Mouse (Mus musculus): Measurements from ENCODE around the gene Bcl2l12. TPM values are rescaled to one million over a fixed set of nuclear protein-coding genes. Genes with fewer than 3 reads are reported as not detected.

Bcl2l12 gene
- polyA plus RNA-seq, 1 experiment from 2014 or later = 87.0 TPM

GRCm38 (mm10) chr7:45000539-45001114 lies 2.1 kb upstream of the Bcl2l12 start:
- peaks cover 38% of the 10 kb centered on the region for H3K4me1 ChIP-seq
- H3K27ac ChIP-seq (replicated peaks) = no peak overlapping the region
- H3K9me3 ChIP-seq = no peaks in the 10 kb centered on the region
- WGBS = 89% methylated on average over 21 of the region's 21 CpGs
- H3K4me3 ChIP-seq = peak overlapping the region; percentile 20; the same call in 1 of the 2 replicates
- no peak for DNase-seq (ENCODE audit: low spot score)
- H3K27me3 ChIP-seq (replicated peaks; ENCODE audit: low read depth, poor library complexity, severe bottlenecking) = no peaks in the 10 kb centered on the region
- H3K36me3 ChIP-seq (replicated peaks) = peaks cover 73% of the 10 kb centered on the region

GRCm38 (mm10) chr7:44999753-45000152 lies 1.2 kb upstream of the Bcl2l12 start:
- DNase-seq (ENCODE audit: low spot score) = no peak
- H3K4me1 ChIP-seq = peaks cover 36% of the 10 kb centered on the region
- no peaks in the 10 kb centered on the region for H3K9me3 ChIP-seq
- peak overlapping the region; percentile 23; the same call in 1 of the 2 replicates for H3K4me3 ChIP-seq
- 82% methylated on average over 11 of the region's 11 CpGs for WGBS
- H3K36me3 ChIP-seq (replicated peaks) = peaks cover 73% of the 10 kb centered on the region
- H3K27ac ChIP-seq (replicated peaks) = no peak overlapping the region
- no peaks in the 10 kb centered on the region for H3K27me3 ChIP-seq (replicated peaks; ENCODE audit: low read depth, poor library complexity, severe bottlenecking)

DNA sequence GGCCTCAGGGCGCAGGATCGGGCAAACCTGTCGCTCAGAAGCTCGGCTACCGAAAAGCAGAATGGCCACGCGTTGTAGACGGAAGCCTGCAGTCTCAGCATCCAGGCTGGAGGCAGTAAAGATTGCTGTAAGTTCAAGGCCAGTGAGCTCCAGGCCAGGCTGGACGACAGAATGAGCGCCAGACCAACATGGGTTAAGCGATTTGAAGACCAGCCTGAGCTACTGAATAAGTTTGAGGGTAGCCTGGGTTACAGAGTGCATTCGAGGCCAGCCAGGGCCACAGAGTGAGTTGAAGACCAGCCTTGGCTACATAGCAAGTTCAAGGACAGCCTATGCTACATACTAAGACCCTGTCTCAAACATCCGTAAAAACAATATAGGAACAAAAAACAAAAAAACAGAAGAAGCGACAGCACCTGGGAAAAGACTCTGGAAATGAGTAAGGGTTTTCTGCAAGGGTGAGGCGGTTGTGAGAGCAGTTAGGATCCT lies 528 bp downstream of the Bcl2l12 start:
- WGBS = 6% methylated on average over 15 of the region's 15 CpGs
- peaks cover 73% of the 10 kb centered on the region for H3K36me3 ChIP-seq (replicated peaks)

DNA sequence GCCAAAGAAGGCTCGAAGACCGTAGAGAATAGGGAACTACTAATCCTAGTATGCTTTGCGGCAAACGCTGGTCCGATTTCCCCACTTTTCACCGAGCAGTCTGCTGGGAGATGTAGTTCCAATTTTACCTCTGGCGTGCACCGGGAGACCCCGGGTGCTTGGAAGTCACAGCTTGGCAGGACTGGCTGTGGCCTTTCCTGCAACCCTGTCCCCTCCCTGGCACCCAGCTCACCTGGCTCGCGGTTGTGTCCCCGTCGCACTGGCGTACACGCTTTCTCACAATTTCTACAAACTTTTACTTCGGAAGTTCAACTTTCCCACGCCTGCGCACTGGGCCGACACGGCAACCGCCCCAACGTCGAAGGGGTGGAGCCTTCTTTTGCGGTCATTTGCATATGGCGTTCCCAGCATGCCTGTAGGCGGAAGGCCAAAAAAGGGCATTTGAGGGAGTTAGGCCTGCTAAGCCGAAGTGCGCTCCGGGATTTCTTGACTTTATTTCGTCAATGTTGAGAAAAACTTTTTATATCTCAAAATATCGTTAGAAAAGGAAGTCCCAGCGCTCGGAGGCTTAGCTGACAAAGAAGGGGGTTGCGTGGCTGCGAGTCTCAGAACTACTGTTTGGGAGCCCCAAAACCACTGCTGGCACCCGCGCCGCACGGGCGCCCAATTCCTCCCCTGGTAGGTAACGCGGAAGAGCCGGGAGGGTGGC lies 1.1 kb downstream of the Bcl2l12 start, which contains the start of gene Irf3:
Gene Irf3, plus strand, starts transcription at position 418 of the 709 bp plus-strand sequence.
- peak within 1 kb of the TSS; percentile 95 for H3K27ac ChIP-seq (replicated peaks)
- H3K36me3 ChIP-seq (replicated peaks) = peaks cover 73% of the 10 kb centered on the region
- H3K9me3 ChIP-seq = no peaks in the 10 kb centered on the region
- DNase-seq (ENCODE audit: low spot score) = peak; percentile 95
- peaks cover 36% of the 10 kb centered on the region for H3K4me1 ChIP-seq
- H3K4me3 ChIP-seq = peak within 1 kb of the TSS; percentile 84
- no peaks in the 10 kb centered on the region for H3K27me3 ChIP-seq (replicated peaks; ENCODE audit: low read depth, poor library complexity, severe bottlenecking)
- under 1% methylated on average over 43 of the region's 43 CpGs for WGBS

More for the DNA sequence above, 528 bp downstream of the Bcl2l12 start:
- Histone ChIP-seq H3K9me3 (no peaks in the 10 kb centered on the region), H3K4me3 (peak overlapping the region; percentile 84), H3K27ac (replicated peaks) (peak overlapping the region; percentile 95), H3K27me3 (replicated peaks; ENCODE audit: low read depth, poor library complexity, severe bottlenecking) (no peaks in the 10 kb centered on the region), H3K4me1 (peaks cover 36% of the 10 kb centered on the region)
- no peak for DNase-seq (ENCODE audit: low spot score)

GRCm38 (mm10) chr7:44996672-44997071 lies 1.8 kb downstream of the Bcl2l12 start:
- Histone ChIP-seq H3K27me3 (replicated peaks; ENCODE audit: low read depth, poor library complexity, severe bottlenecking) (no peaks in the 10 kb centered on the region), H3K4me1 (peaks cover 36% of the 10 kb centered on the region), H3K4me3 (peak overlapping the region; percentile 84), H3K9me3 (no peaks in the 10 kb centered on the region), H3K27ac (replicated peaks) (peak overlapping the region; percentile 95), H3K36me3 (replicated peaks) (peaks cover 73% of the 10 kb centered on the region)
- no peak for DNase-seq (ENCODE audit: low spot score)
- 17% methylated on average over 10 of the region's 10 CpGs for WGBS

DNA sequence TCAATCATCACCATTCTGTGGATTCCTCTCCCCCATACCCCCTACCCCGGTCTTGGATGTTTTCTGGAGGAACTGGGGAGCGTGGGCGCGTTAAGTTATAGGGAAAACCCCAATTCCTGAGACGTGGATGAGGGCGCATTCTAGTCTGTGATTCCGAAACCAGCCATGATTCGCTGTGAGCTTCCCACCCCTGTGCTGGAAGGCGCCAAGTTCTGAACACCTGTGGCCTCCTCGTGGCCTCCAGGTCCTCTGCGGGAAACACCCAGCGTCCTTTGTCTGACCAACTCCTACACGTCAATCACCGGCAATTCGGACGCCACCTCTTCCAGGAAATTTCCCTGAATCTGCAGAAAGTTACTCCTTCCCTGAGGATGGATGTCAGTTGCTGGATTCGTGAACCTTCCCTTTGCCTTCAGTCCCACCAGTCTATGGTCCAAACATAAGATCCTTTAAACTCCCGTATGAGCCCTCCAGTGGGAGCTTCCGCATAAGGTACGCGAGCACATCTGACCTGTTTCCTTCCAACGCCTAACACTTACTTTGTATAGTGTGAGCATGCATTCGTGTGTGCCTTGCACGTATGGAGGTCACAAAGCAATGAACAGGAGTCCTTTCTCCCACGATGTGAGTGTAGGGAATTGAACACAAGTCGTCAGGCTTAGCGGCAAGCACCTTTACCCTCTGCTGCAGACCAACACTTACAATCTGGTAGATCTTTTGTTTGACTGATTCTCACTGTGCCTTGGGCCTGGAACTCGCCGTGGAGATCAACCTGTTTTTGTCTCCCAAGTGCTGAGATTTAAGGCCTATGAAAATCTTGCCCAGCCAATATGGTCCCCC lies 11.4 kb downstream of the Bcl2l12 start:
- Histone ChIP-seq H3K27me3 (replicated peaks; ENCODE audit: low read depth, poor library complexity, severe bottlenecking) (no peaks in the 10 kb centered on the region), H3K27ac (replicated peaks) (peak overlapping the region; percentile 99), H3K4me3 (peak overlapping the region; percentile 75), H3K36me3 (replicated peaks) (peaks cover 68% of the 10 kb centered on the region), H3K9me3 (no peaks in the 10 kb centered on the region), H3K4me1 (peaks cover 39% of the 10 kb centered on the region)
- DNase-seq (ENCODE audit: low spot score) = no peak
- under 1% methylated on average over 29 of the region's 29 CpGs for WGBS

GRCm38 (mm10) chr7:44986192-44986878 lies 12.2 kb downstream of the Bcl2l12 start, which contains the start of gene Prmt1:
Gene Prmt1, minus strand, starts transcription at chr7:44986568.
- under 1% methylated on average over 42 of the region's 42 CpGs for WGBS
- peaks cover 68% of the 10 kb centered on the region for H3K36me3 ChIP-seq (replicated peaks)

GRCm38 (mm10) chr7:44985595-44986191 lies 12.8 kb downstream of the Bcl2l12 start:
- H3K27ac ChIP-seq (replicated peaks) = peak overlapping the region; percentile 99
- WGBS = 1% methylated on average over 45 of the region's 45 CpGs
- peak overlapping the region; percentile 75 for H3K4me3 ChIP-seq
- peaks cover 68% of the 10 kb centered on the region for H3K36me3 ChIP-seq (replicated peaks)
- no peaks in the 10 kb centered on the region for H3K27me3 ChIP-seq (replicated peaks; ENCODE audit: low read depth, poor library complexity, severe bottlenecking)
- DNase-seq (ENCODE audit: low spot score) = peak; percentile 90
- peaks cover 39% of the 10 kb centered on the region for H3K4me1 ChIP-seq
- H3K9me3 ChIP-seq = no peaks in the 10 kb centered on the region

More at GRCm38 (mm10) chr7:44986192-44986878, 12.2 kb downstream of the Bcl2l12 start, which contains the start of gene Prmt1:
- Histone ChIP-seq H3K4me3 (peak within 1 kb of the TSS; percentile 75), H3K4me1 (peaks cover 39% of the 10 kb centered on the region), H3K27me3 (replicated peaks; ENCODE audit: low read depth, poor library complexity, severe bottlenecking) (no peaks in the 10 kb centered on the region), H3K27ac (replicated peaks) (peak within 1 kb of the TSS; percentile 99), H3K9me3 (no peaks in the 10 kb centered on the region)
- peak; percentile 97 for DNase-seq (ENCODE audit: low spot score)

DNA sequence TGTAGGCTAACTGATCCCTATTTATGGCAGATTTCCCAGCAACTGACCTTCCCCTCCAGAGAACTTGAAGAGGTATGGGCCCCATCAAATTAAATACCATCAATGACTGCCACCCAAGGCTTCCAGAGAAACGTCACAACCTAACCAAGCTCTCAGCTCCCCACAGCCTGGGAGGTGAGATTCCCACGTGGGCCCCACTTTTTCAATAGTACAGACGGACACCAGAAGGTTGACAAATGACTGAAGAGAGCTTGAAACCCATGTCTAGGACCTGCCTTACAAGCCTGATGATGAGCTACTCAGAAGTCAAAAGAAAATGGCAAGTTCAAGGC lies 13.7 kb downstream of the Bcl2l12 start:
- no peak overlapping the region for H3K27ac ChIP-seq (replicated peaks)
- peaks cover 39% of the 10 kb centered on the region for H3K4me1 ChIP-seq
- WGBS = 55% methylated on average over 3 of the region's 3 CpGs
- no peaks in the 10 kb centered on the region for H3K27me3 ChIP-seq (replicated peaks; ENCODE audit: low read depth, poor library complexity, severe bottlenecking)
- peak overlapping the region; percentile 75 for H3K4me3 ChIP-seq
- peaks cover 68% of the 10 kb centered on the region for H3K36me3 ChIP-seq (replicated peaks)
- no peaks in the 10 kb centered on the region for H3K9me3 ChIP-seq
- no peak for DNase-seq (ENCODE audit: low spot score)

DNA sequence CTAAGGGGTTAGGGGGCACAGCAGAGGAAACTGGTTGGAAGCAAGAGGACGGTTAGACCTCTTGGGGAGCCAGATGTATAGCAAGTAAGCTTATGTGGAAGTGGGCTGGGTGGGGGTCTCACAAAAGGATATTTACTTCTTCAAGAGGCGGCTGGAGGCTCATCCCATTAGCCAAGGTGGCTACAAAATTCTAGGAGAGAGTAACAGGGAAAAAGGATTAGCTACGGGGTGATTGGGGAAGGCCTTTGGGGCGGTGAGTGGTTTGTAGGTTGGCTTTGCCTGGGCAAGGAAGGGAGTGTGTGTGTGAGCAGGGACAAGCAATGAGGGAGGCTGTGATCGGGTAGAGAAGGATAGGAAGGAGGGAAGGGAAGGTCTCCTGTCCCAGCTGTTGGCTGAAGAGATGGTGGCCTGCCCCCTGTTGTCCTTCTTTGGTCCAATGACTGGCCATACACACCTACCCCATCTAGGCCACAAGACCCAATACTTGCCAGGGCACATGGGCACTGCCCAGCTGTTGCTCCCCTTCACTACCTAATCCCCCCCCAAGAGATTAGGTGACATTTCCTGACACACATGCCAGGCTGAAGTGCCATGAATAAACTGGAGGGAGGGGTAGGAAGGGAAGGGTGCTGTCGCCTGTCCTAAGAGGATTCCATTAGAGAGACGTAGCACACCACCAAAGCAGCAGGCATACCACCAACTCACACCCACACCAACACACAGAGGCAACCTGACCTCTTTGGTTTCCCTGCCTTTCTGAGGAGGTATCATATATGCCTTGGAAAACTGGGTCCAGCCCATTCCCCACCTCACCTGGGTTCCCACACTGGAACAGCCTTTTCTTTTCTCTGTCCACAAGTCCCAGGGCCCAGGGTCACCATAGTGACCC lies 14.3 kb downstream of the Bcl2l12 start:
- Histone ChIP-seq H3K27me3 (replicated peaks; ENCODE audit: low read depth, poor library complexity, severe bottlenecking) (no peaks in the 10 kb centered on the region), H3K4me3 (peak overlapping the region; percentile 75), H3K4me1 (peaks cover 38% of the 10 kb centered on the region), H3K9me3 (no peaks in the 10 kb centered on the region), H3K27ac (replicated peaks) (0 out of 2 replicates have a peak overlapping the region, but pooled peaks have one; percentile 20), H3K36me3 (replicated peaks) (peaks cover 68% of the 10 kb centered on the region)
- WGBS = 81% methylated on average over 7 of the region's 7 CpGs
- no peak for DNase-seq (ENCODE audit: low spot score)

DNA sequence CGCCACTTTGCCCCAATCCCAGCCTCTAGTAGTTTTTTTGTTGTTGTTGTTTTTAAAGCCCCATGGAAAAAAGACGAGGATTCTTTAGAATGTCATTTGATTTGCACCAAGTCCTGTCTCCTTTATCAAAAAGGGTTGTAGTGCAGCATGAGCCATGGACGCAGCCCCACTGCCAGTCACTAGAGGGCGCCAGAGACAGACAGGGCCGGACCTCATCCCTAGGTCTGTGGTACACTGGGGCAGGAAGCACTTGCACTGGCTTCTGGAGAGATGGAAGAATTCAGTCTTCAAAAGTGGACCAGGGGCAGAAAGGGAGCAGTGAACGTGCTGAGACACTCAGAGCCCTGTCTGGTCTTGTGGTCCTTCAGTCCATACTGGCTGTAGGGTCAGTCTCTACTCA lies 15.4 kb downstream of the Bcl2l12 start:
- Histone ChIP-seq H3K27ac (replicated peaks) (no peak overlapping the region), H3K4me3 (peak overlapping the region; percentile 75), H3K36me3 (replicated peaks) (peaks cover 69% of the 10 kb centered on the region), H3K4me1 (peaks cover 30% of the 10 kb centered on the region), H3K27me3 (replicated peaks; ENCODE audit: low read depth, poor library complexity, severe bottlenecking) (no peaks in the 10 kb centered on the region), H3K9me3 (no peaks in the 10 kb centered on the region)
- whole genome bisulfite sequencing = 40% methylated on average over 6 of the region's 6 CpGs
- DNase-seq (ENCODE audit: low spot score) = peak; percentile 88
